Mouse (Mus musculus): ENCODE data around the gene Mad2l2. TPM values are rescaled to one million over a fixed set of nuclear protein-coding genes. Genes with fewer than 3 reads are reported as not detected.

The Mad2l2 gene
- polyA plus RNA-seq, 1 experiment, result 35.6 TPM

DNA sequence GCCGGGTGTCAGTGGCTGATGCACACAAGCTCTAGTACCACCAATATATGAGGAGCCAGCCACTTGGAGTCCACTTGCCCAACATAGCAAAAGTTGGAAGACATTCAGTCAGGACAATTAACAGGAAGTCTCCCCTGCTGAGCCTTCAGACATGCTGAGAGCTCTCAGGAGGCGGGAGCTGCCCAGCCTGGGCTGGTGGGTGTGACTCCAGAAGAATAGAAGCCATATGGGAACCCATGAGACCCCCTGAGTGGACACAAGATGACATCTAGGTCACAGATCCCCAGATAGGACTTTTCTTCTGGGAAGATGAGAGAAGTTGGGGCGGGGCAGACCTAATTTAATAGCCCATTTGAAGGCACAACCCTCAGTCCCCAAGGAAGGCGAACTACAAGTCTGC, 41.0 kb upstream of the Mad2l2 start:
- no peaks in the 10 kb centered on the region for H3K27me3 ChIP-seq (ENCODE audit: control insufficient read depth, insufficient read depth, insufficient read length)
- no peaks in the 10 kb centered on the region for H3K36me3 ChIP-seq (ENCODE audit: control insufficient read depth, insufficient read depth)
- H3K79me2 ChIP-seq (ENCODE audit: control insufficient read depth, insufficient read depth), result peaks cover 5% of the 10 kb centered on the region
- H3K79me3 ChIP-seq (ENCODE audit: low read depth), result no peaks in the 10 kb centered on the region
- H3K4me3 ChIP-seq (ENCODE audit: insufficient read depth, poor library complexity, severe bottlenecking), result no peak overlapping the region
- TF ChIP-seq MAX (IDR thresholded peaks at IDR 0.05), result no peak
- TF ChIP-seq FOSL1 (IDR thresholded peaks at IDR 0.05; ENCODE audit: insufficient read depth, low read length, poor library complexity, severe bottlenecking), result no peak
- no peak for TF ChIP-seq CEBPB (IDR thresholded peaks at IDR 0.05; ENCODE audit: low read depth)
- no peak for TF ChIP-seq MYOD1 (IDR thresholded peaks at IDR 0.05; ENCODE audit: control insufficient read depth, insufficient read length, low read depth)
- TF ChIP-seq MYOG (IDR thresholded peaks at IDR 0.05; ENCODE audit: control insufficient read depth, extremely low read depth, insufficient read length), result no peak
- no peak for TF ChIP-seq CTCF (IDR thresholded peaks at IDR 0.05; ENCODE audit: control insufficient read depth, insufficient read depth, insufficient read length)
- no peak for TF ChIP-seq USF1 (IDR thresholded peaks at IDR 0.05; ENCODE audit: low read depth)
- no peak overlapping the region for H3ac ChIP-seq (ENCODE audit: control insufficient read depth, insufficient read length, low read depth)

- H3K27me3 ChIP-seq (ENCODE audit: control insufficient read depth, insufficient read depth, insufficient read length), result peaks cover 6% of the 10 kb centered on the region
- H3K36me3 ChIP-seq (ENCODE audit: control insufficient read depth, insufficient read depth), result no peaks in the 10 kb centered on the region
- no peak overlapping the region for H3ac ChIP-seq (ENCODE audit: control insufficient read depth, insufficient read length, low read depth)
- H3K4me3 ChIP-seq (ENCODE audit: insufficient read depth, poor library complexity, severe bottlenecking), result no peak overlapping the region
- TF ChIP-seq MYOG (IDR thresholded peaks at IDR 0.05; ENCODE audit: control insufficient read depth, extremely low read depth, insufficient read length) (no peak), MAX (IDR thresholded peaks at IDR 0.05) (no peak), USF1 (IDR thresholded peaks at IDR 0.05; ENCODE audit: low read depth) (no peak), MYOD1 (IDR thresholded peaks at IDR 0.05; ENCODE audit: control insufficient read depth, insufficient read length, low read depth) (no peak), CTCF (IDR thresholded peaks at IDR 0.05; ENCODE audit: control insufficient read depth, insufficient read depth, insufficient read length) (no peak), CEBPB (IDR thresholded peaks at IDR 0.05; ENCODE audit: low read depth) (no peak), FOSL1 (IDR thresholded peaks at IDR 0.05; ENCODE audit: insufficient read depth, low read length, poor library complexity, severe bottlenecking) (no peak)
- H3K79me3 ChIP-seq (ENCODE audit: low read depth), result no peaks in the 10 kb centered on the region
- peaks cover 5% of the 10 kb centered on the region for H3K79me2 ChIP-seq (ENCODE audit: control insufficient read depth, insufficient read depth)
Measured at GRCm38 (mm10) chr4:148091181-148091580, 39.0 kb upstream of the Mad2l2 start.

DNA sequence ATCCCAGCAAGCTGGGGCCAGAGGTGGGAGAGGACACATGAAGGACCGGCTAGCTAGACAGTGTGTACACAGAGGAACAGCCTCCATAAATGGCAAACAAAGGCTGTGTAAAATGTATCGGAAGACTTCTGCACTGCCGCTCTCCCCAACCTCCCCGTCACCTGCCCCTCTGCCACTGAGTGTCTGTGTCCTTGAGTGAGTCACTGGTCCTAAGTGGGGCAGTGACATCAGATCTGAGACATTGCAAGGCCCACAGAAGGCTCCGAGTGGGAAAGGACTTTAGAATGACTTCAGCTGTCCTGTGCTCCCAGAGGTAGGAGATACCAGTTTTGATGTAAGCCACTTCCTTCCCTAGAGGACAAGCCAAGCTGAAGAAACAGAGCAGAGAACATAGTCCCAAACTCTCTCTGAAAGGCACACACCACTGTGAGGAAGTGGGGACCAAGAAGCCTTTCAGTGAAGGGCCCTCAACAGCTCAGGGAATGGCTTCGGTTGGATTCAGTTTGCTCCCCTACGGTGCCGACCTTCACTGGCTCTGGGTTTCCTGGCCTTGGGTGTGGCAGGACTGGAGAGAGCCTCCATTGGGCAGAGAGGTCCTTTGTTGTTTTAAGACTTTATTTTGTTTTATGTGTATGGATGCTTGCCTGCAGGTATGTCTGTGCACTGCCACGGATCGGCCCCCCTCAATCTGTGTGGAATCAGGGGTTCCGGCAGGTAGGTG, 37.5 kb upstream of the Mad2l2 start:
- H3K27me3 ChIP-seq (ENCODE audit: control insufficient read depth, insufficient read depth, insufficient read length), result peaks cover 9% of the 10 kb centered on the region
- H3K79me2 ChIP-seq (ENCODE audit: control insufficient read depth, insufficient read depth), result no peaks in the 10 kb centered on the region
- H3K79me3 ChIP-seq (ENCODE audit: low read depth), result no peaks in the 10 kb centered on the region
- TF ChIP-seq MYOG (IDR thresholded peaks at IDR 0.05; ENCODE audit: control insufficient read depth, extremely low read depth, insufficient read length) (no peak), USF1 (IDR thresholded peaks at IDR 0.05; ENCODE audit: low read depth) (no peak), MYOD1 (IDR thresholded peaks at IDR 0.05; ENCODE audit: control insufficient read depth, insufficient read length, low read depth) (no peak), CEBPB (IDR thresholded peaks at IDR 0.05; ENCODE audit: low read depth) (no peak), MAX (IDR thresholded peaks at IDR 0.05) (no peak), CTCF (IDR thresholded peaks at IDR 0.05; ENCODE audit: control insufficient read depth, insufficient read depth, insufficient read length) (no peak), FOSL1 (IDR thresholded peaks at IDR 0.05; ENCODE audit: insufficient read depth, low read length, poor library complexity, severe bottlenecking) (no peak)
- no peak overlapping the region for H3ac ChIP-seq (ENCODE audit: control insufficient read depth, insufficient read length, low read depth)
- H3K36me3 ChIP-seq (ENCODE audit: control insufficient read depth, insufficient read depth), result no peaks in the 10 kb centered on the region
- no peak overlapping the region for H3K4me3 ChIP-seq (ENCODE audit: insufficient read depth, poor library complexity, severe bottlenecking)

DNA sequence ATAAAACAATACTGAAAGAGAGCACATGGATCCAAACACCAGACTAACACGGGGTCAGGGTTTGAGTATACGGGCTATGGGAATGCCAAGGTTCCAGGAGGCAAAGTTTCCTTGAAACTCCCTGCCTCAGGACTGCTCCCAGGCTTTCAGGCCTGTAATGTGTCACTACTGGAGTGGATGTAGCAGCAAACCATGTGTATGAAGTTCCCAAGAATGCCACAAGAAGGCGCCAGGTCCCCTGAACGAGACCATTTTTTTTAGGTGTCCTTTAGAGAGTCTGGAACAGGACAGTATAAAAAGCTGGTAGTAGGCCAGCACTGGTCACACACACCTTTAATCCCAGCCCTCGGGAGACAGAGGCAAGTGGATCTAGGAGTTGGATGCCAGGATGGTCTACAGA, 36.0 kb upstream of the Mad2l2 start:
- no peak for TF ChIP-seq MYOD1 (IDR thresholded peaks at IDR 0.05; ENCODE audit: control insufficient read depth, insufficient read length, low read depth)
- TF ChIP-seq MAX (IDR thresholded peaks at IDR 0.05), result no peak
- no peak for TF ChIP-seq FOSL1 (IDR thresholded peaks at IDR 0.05; ENCODE audit: insufficient read depth, low read length, poor library complexity, severe bottlenecking)
- TF ChIP-seq MYOG (IDR thresholded peaks at IDR 0.05; ENCODE audit: control insufficient read depth, extremely low read depth, insufficient read length), result no peak
- TF ChIP-seq USF1 (IDR thresholded peaks at IDR 0.05; ENCODE audit: low read depth), result no peak
- no peak for TF ChIP-seq CEBPB (IDR thresholded peaks at IDR 0.05; ENCODE audit: low read depth)
- TF ChIP-seq CTCF (IDR thresholded peaks at IDR 0.05; ENCODE audit: control insufficient read depth, insufficient read depth, insufficient read length), result no peak
- no peak overlapping the region for H3K4me3 ChIP-seq (ENCODE audit: insufficient read depth, poor library complexity, severe bottlenecking)
- no peaks in the 10 kb centered on the region for H3K36me3 ChIP-seq (ENCODE audit: control insufficient read depth, insufficient read depth)
- H3ac ChIP-seq (ENCODE audit: control insufficient read depth, insufficient read length, low read depth), result no peak overlapping the region
- no peaks in the 10 kb centered on the region for H3K79me3 ChIP-seq (ENCODE audit: low read depth)
- H3K27me3 ChIP-seq (ENCODE audit: control insufficient read depth, insufficient read depth, insufficient read length), result peaks cover 13% of the 10 kb centered on the region
- no peaks in the 10 kb centered on the region for H3K79me2 ChIP-seq (ENCODE audit: control insufficient read depth, insufficient read depth)

DNA sequence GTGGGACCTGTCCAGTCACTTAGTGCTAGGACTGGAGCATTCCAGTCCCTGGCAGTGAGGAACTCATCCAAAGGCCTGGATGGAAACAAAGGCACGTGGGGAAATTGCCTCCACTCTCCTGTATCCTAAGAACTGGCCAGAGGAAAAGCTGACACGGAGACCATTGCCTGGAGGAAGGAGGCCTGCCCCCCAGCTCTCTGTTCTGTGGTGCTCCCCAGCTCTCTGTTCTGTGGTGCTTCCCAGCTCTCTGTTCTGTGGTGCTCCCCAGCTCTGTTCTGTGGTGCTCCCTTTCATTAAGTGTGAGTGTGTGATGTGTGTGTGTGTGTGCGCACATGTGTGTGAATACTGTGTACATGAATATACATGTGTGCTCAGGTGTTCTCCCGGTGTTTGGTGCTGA, 35.1 kb upstream of the Mad2l2 start:
- no peaks in the 10 kb centered on the region for H3K36me3 ChIP-seq (ENCODE audit: control insufficient read depth, insufficient read depth)
- no peak overlapping the region for H3ac ChIP-seq (ENCODE audit: control insufficient read depth, insufficient read length, low read depth)
- no peaks in the 10 kb centered on the region for H3K79me3 ChIP-seq (ENCODE audit: low read depth)
- H3K4me3 ChIP-seq (ENCODE audit: insufficient read depth, poor library complexity, severe bottlenecking), result no peak overlapping the region
- H3K27me3 ChIP-seq (ENCODE audit: control insufficient read depth, insufficient read depth, insufficient read length), result peaks cover 20% of the 10 kb centered on the region
- TF ChIP-seq MAX (IDR thresholded peaks at IDR 0.05) (no peak), CTCF (IDR thresholded peaks at IDR 0.05; ENCODE audit: control insufficient read depth, insufficient read depth, insufficient read length) (no peak), CEBPB (IDR thresholded peaks at IDR 0.05; ENCODE audit: low read depth) (no peak), FOSL1 (IDR thresholded peaks at IDR 0.05; ENCODE audit: insufficient read depth, low read length, poor library complexity, severe bottlenecking) (no peak), USF1 (IDR thresholded peaks at IDR 0.05; ENCODE audit: low read depth) (no peak), MYOD1 (IDR thresholded peaks at IDR 0.05; ENCODE audit: control insufficient read depth, insufficient read length, low read depth) (no peak), MYOG (IDR thresholded peaks at IDR 0.05; ENCODE audit: control insufficient read depth, extremely low read depth, insufficient read length) (no peak)
- no peaks in the 10 kb centered on the region for H3K79me2 ChIP-seq (ENCODE audit: control insufficient read depth, insufficient read depth)
